Mouse (Mus musculus) hindbrain, embryonic 15.5 days (tissue): ENCODE results near the gene Tmprss11f. TPM values are rescaled to one million over a fixed set of nuclear protein-coding genes. Genes with fewer than 3 reads are reported as not detected.
"Not testable (repeated sequence)": the region's sequence is repeated elsewhere in the genome, so short reads cannot be mapped to it uniquely, and the experiment has no call there.

Experiments used
- ATAC-seq: fragments of 200-750 bp; cut with Nextera tagmentation; 2 replicates; pipeline ENCODE4 v1.8.0; 2017; ENCODE audit warnings: low read depth, moderate number of reproducible peaks, moderate TSS enrichment; ENCODE audit not compliant: low FRiP score
- H3K27ac ChIP-seq: fragments of 300-500 bp; sonication (generic); replicated peaks from 2 replicates; pipeline ENCODE4 v1.5.1; 2015; ENCODE audit warnings: mild to moderate bottlenecking, inconsistent platforms
- H3K27me3 ChIP-seq: fragments of 300-500 bp; sonication (generic); 2 replicates; pipeline ENCODE4 v1.6.1; 2015; ENCODE audit warnings: control low read depth, inconsistent platforms
- H3K36me3 ChIP-seq: fragments of 300-500 bp; sonication (generic); 2 replicates; pipeline ENCODE4 v1.6.1; 2015; ENCODE audit warnings: control low read depth, inconsistent platforms
- H3K4me1 ChIP-seq: fragments of 300-500 bp; sonication (generic); replicated peaks from 2 replicates; pipeline ENCODE4 v1.6.1; 2015; ENCODE audit warnings: control low read depth, inconsistent platforms
- H3K4me2 ChIP-seq: fragments of 300-500 bp; sonication (generic); 2 replicates; pipeline ENCODE4 v1.6.1; 2015; ENCODE audit warnings: moderate library complexity, mild to moderate bottlenecking, inconsistent platforms
- H3K4me3 ChIP-seq: fragments of 300-500 bp; sonication (generic); 2 replicates; pipeline ENCODE4 v1.5.1; 2015; ENCODE audit warnings: mild to moderate bottlenecking, inconsistent platforms
- H3K9ac ChIP-seq: fragments of 300-500 bp; sonication (generic); 2 replicates; pipeline ENCODE4 v1.6.1; 2015; ENCODE audit warnings: inconsistent platforms
- H3K9me3 ChIP-seq: fragments of 300-500 bp; sonication (generic); 2 replicates; pipeline ENCODE4 v1.6.1; 2016; ENCODE audit warnings: control low read depth, inconsistent platforms
- WGBS: fragments of 180-500 bp; shearing (Covaris S2); methylation state at CpG from one replicate; pipeline ENCODE4 v1.1.7; 2015; 5-methylcytosine and 5-hydroxymethylcytosine counted together
- polyA plus RNA-seq: library from polyadenylated mRNA; unstranded; fragments of >200 nt; fragmentation: Nextera tagmentation; extraction: Ambion mirVana; gene quantifications from 2 replicates; pipeline ENCODE4 v1.2.1, GENCODE M21; 2015

Gene Tmprss11f
- polyA plus RNA-seq = not detected in 2 replicates

GRCm38 (mm10) chr5:86632324-86632723 lies at the start of gene Tmprss11f:
Gene Tmprss11f, minus strand, starts transcription at chr5:86632424.
- H3K4me3 ChIP-seq = no peak within 1 kb of the TSS
- H3K9ac ChIP-seq = no peak within 1 kb of the TSS
- no peak within 1 kb of the TSS for H3K4me2 ChIP-seq
- no peaks in the 10 kb centered on the region for H3K36me3 ChIP-seq
- H3K4me1 ChIP-seq = no peaks in the 10 kb centered on the region
- no peaks in the 10 kb centered on the region for H3K27me3 ChIP-seq
- ATAC-seq = no peak
- H3K9me3 ChIP-seq = no peaks in the 10 kb centered on the region
- WGBS = 79% methylated on average over 5 of the region's 5 CpGs
- no peak within 1 kb of the TSS for H3K27ac ChIP-seq

DNA sequence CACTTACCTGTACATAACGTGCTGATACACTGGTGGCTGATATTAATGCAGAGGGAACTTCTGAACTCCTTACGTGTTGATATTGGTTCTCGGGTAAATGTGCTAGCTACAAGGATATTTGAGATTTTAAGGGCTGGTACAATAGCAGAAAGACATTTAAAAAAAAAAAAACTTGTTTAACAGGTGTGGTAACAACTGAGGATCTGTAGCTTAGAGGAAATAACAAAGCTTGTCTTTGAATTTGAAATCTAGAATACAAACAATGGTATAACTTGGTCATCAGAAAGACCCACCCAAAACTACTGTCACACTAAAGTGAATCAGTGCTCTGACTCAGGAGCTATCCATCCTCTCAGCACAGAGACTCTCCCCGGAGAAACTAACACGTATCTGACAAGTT lies 44.0 kb upstream of the Tmprss11f start, which contains the start of gene Tmprss11b:
Tmprss11b (minus strand) TSS at position 101 of the 400 bp plus-strand sequence.
- H3K4me1 ChIP-seq = no peaks in the 10 kb centered on the region
- no peak within 1 kb of the TSS for H3K4me3 ChIP-seq
- WGBS = 90% methylated on average over 5 of the region's 5 CpGs
- no peaks in the 10 kb centered on the region for H3K36me3 ChIP-seq
- H3K9me3 ChIP-seq = no peaks in the 10 kb centered on the region
- H3K4me2 ChIP-seq = no peak within 1 kb of the TSS
- no peak within 1 kb of the TSS for H3K9ac ChIP-seq
- H3K27me3 ChIP-seq = no peaks in the 10 kb centered on the region
- no peak within 1 kb of the TSS for H3K27ac ChIP-seq
- no peak for ATAC-seq

- 36% methylated on average over 4 of the region's 4 CpGs for WGBS
These were observed 17.0 kb upstream of the Tmprss11f start for GRCm38 (mm10) chr5:86649185-86649584.

GRCm38 (mm10) chr5:86640795-86641194 lies 8.6 kb upstream of the Tmprss11f start:
- Histone ChIP-seq H3K27me3 (no peaks in the 10 kb centered on the region), H3K9me3 (no peaks in the 10 kb centered on the region), H3K4me3 (no peak overlapping the region), H3K27ac (no peak overlapping the region), H3K4me1 (no peaks in the 10 kb centered on the region), H3K4me2 (no peak overlapping the region), H3K9ac (no peak overlapping the region), H3K36me3 (no peaks in the 10 kb centered on the region)
- ATAC-seq = no peak
- WGBS = 77% methylated on average over 3 of the region's 3 CpGs

More at GRCm38 (mm10) chr5:86649185-86649584, 17.0 kb upstream of the Tmprss11f start:
- not testable (repeated sequence) for H3K4me2 ChIP-seq, H3K9ac ChIP-seq, H3K4me3 ChIP-seq, H3K27me3 ChIP-seq, H3K4me1 ChIP-seq, H3K36me3 ChIP-seq, H3K27ac ChIP-seq, H3K9me3 ChIP-seq, ATAC-seq

DNA sequence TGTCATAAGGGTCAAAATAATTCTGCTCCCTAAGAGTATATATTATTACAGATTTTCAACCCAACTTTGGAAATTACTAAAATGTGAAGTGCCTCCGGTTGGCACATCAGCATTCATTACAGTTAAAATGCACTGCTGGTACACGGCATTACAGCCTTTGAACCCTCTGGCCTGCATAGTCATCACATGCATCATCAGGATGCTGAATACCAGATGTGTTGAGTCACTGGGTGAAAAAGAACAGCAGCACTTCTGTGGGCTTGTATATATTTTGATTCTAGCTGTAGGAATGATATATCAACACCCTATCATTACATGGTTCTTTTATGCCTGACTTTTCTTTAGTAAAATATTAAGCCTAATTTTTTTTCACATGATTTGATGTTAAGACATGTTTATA lies 1.5 kb downstream of the Tmprss11f start:
- no peak overlapping the region for H3K27ac ChIP-seq
- ATAC-seq = no peak
- WGBS = 82% methylated on average over 2 of the region's 2 CpGs

DNA sequence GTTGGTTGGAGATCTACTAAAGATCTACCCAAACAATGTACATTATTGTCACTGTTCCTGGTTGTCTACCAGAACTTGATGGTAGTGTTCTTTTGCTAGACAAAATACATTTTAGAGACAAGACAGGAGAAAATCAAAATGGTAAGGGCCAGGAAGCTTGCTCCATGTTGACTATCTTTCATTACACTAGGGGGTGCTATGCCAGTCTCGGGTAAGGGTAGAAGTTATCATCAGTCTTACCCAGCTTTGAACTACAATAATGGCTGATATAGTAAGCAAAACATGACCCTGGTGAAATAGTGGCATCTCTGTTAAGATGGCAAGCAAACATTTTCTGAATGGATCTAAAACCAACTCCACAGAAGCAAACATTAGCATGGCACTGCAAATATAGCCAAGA lies 10.4 kb downstream of the Tmprss11f start:
- 87% methylated on average over 1 of the region's 1 CpGs for WGBS
- Histone ChIP-seq H3K4me1 (no peaks in the 10 kb centered on the region), H3K4me2 (no peak overlapping the region), H3K9ac (no peak overlapping the region), H3K27ac (no peak overlapping the region), H3K9me3 (no peaks in the 10 kb centered on the region), H3K36me3 (no peaks in the 10 kb centered on the region), H3K27me3 (no peaks in the 10 kb centered on the region), H3K4me3 (no peak overlapping the region)
- ATAC-seq = no peak

More for the DNA sequence above, 1.5 kb downstream of the Tmprss11f start:
- Histone ChIP-seq H3K4me1 (no peaks in the 10 kb centered on the region), H3K4me2 (no peak overlapping the region), H3K9ac (no peak overlapping the region), H3K36me3 (no peaks in the 10 kb centered on the region), H3K27me3 (no peaks in the 10 kb centered on the region), H3K9me3 (no peaks in the 10 kb centered on the region), H3K4me3 (no peak overlapping the region)

- Histone ChIP-seq H3K27ac (no peak overlapping the region), H3K9me3 (no peaks in the 10 kb centered on the region), H3K27me3 (no peaks in the 10 kb centered on the region), H3K9ac (no peak overlapping the region), H3K36me3 (no peaks in the 10 kb centered on the region), H3K4me3 (no peak overlapping the region), H3K4me1 (no peaks in the 10 kb centered on the region), H3K4me2 (no peak overlapping the region)
- 81% methylated on average over 3 of the region's 3 CpGs for WGBS
- no peak for ATAC-seq
These were observed 46.3 kb downstream of the Tmprss11f start for GRCm38 (mm10) chr5:86585896-86586295.

- no peaks in the 10 kb centered on the region for H3K9me3 ChIP-seq
- H3K27ac ChIP-seq = no peak overlapping the region
- no peak overlapping the region for H3K9ac ChIP-seq
- no peak for ATAC-seq
- H3K4me2 ChIP-seq = no peak overlapping the region
- H3K4me3 ChIP-seq = no peak overlapping the region
- 82% methylated on average over 5 of the region's 5 CpGs for WGBS
- no peaks in the 10 kb centered on the region for H3K27me3 ChIP-seq
- H3K4me1 ChIP-seq = no peaks in the 10 kb centered on the region
- no peaks in the 10 kb centered on the region for H3K36me3 ChIP-seq
These were observed 49.6 kb downstream of the Tmprss11f start for GRCm38 (mm10) chr5:86582618-86583017.

- H3K9me3 ChIP-seq = no peaks in the 10 kb centered on the region
- H3K36me3 ChIP-seq = no peaks in the 10 kb centered on the region
- H3K9ac ChIP-seq = no peak overlapping the region
- no peak overlapping the region for H3K4me3 ChIP-seq
- WGBS = 64% methylated on average over 5 of the region's 5 CpGs
- H3K27ac ChIP-seq = no peak overlapping the region
- no peak for ATAC-seq
- no peaks in the 10 kb centered on the region for H3K4me1 ChIP-seq
- no peaks in the 10 kb centered on the region for H3K27me3 ChIP-seq
- no peak overlapping the region for H3K4me2 ChIP-seq
These were observed 50.2 kb downstream of the Tmprss11f start for GRCm38 (mm10) chr5:86581998-86582397.

DNA sequence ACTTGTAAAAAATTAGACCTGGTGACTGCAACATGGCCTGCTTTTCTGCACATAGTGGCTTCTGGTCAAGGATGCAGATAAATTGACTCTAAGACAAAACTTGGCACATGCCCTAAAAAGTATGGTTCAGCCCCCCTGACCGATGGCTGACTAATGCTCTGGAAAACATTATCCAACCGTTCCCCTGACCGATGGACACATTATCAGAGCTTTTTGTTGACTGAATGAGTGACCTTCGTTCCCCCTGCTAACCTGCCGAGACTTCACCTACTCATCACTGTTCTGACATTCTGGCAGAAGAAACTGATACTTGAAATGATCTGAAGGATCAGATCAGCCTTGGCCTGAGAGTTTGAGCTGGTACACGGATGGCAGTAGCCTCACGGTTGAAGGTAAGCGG lies 53.5 kb downstream of the Tmprss11f start:
- H3K9me3 ChIP-seq = not testable (repeated sequence)

GRCm38 (mm10) chr5:86546693-86547092 lies 85.5 kb downstream of the Tmprss11f start:
- H3K27ac ChIP-seq = no peak overlapping the region
- H3K4me3 ChIP-seq = no peak overlapping the region
- H3K36me3 ChIP-seq = no peaks in the 10 kb centered on the region
- 100% methylated on average over 2 of the region's 2 CpGs for whole genome bisulfite sequencing
- no peak overlapping the region for H3K9ac ChIP-seq
- H3K9me3 ChIP-seq = no peaks in the 10 kb centered on the region
- no peak overlapping the region for H3K4me2 ChIP-seq
- ATAC-seq = no peak
- H3K4me1 ChIP-seq = no peaks in the 10 kb centered on the region
- H3K27me3 ChIP-seq = no peaks in the 10 kb centered on the region

More for the DNA sequence above, 53.5 kb downstream of the Tmprss11f start:
- not testable (repeated sequence) for H3K4me1 ChIP-seq, H3K9ac ChIP-seq, ATAC-seq, H3K4me3 ChIP-seq, H3K4me2 ChIP-seq, H3K36me3 ChIP-seq, H3K27me3 ChIP-seq, H3K27ac ChIP-seq
- 95% methylated on average over 8 of the region's 8 CpGs for WGBS

GRCm38 (mm10) chr5:86540601-86541000 lies 91.6 kb downstream of the Tmprss11f start:
- Histone ChIP-seq H3K4me1 (no peaks in the 10 kb centered on the region), H3K36me3 (no peaks in the 10 kb centered on the region), H3K9ac (no peak overlapping the region), H3K27ac (no peak overlapping the region), H3K27me3 (no peaks in the 10 kb centered on the region), H3K4me3 (no peak overlapping the region), H3K9me3 (no peaks in the 10 kb centered on the region), H3K4me2 (no peak overlapping the region)
- no peak for ATAC-seq
- 82% methylated on average over 3 of the region's 3 CpGs for whole genome bisulfite sequencing

DNA sequence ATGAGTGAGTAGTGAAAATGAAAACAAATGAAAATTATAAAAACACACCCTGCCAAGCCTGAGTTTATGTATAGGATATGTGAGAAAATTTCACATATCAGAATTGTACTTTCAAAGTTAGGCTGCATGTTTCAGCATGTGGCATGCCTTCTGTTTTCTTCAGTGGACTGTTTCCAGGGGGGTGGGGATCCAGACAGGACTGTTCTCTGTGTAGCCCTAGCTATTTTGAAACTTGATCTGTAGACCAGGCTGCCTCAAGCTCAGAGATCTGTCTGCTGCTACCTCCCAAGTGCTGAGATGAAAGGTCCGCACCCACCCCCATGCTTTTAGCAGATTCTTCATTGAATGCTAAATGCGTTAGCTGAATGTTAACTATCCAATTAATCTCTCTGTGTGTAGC lies 103.5 kb downstream of the Tmprss11f start:
- H3K27ac ChIP-seq = no peak overlapping the region
- no peaks in the 10 kb centered on the region for H3K27me3 ChIP-seq
- no peak overlapping the region for H3K9ac ChIP-seq
- no peak overlapping the region for H3K4me2 ChIP-seq
- 77% methylated on average over 2 of the region's 2 CpGs for WGBS
- no peaks in the 10 kb centered on the region for H3K9me3 ChIP-seq
- ATAC-seq = no peak
- no peak overlapping the region for H3K4me3 ChIP-seq
- H3K4me1 ChIP-seq = no peaks in the 10 kb centered on the region
- no peaks in the 10 kb centered on the region for H3K36me3 ChIP-seq
